Mouse (Mus musculus): ENCODE measurements around the gene Colec11. TPM values are rescaled to one million over a fixed set of nuclear protein-coding genes. Genes with fewer than 3 reads are reported as not detected.

Gene Colec11
- polyA plus RNA-seq, 1 experiment from 2014 or later = 0.56 TPM

GRCm38 (mm10) chr12:28552299-28552698 lies 70.9 kb downstream of the Colec11 start, which contains the start of gene Dcdc2c:
Dcdc2c (minus strand) TSS chr12:28552399.
- H3K4me3 ChIP-seq (ENCODE audit: low read depth, low read length) = no peak within 1 kb of the TSS
- no peaks in the 10 kb centered on the region for H3K9me3 ChIP-seq (replicated peaks; ENCODE audit: control insufficient read depth, low read length)
- DNase-seq (ENCODE audit: low spot score) (no peak), ATAC-seq (no peak)
- H3K4me1 ChIP-seq (ENCODE audit: control insufficient read depth, insufficient read depth, low read length) = no peaks in the 10 kb centered on the region
- H3K27ac ChIP-seq (ENCODE audit: low read depth, low read length) = no peak within 1 kb of the TSS
- no peaks in the 10 kb centered on the region for H3K36me3 ChIP-seq (ENCODE audit: control insufficient read depth, insufficient read depth, low read length)
- H3K4me2 ChIP-seq (ENCODE audit: low read length) = no peak within 1 kb of the TSS
- no peaks in the 10 kb centered on the region for H3K27me3 ChIP-seq (replicated peaks; ENCODE audit: control insufficient read depth, insufficient read depth, low read length)
- WGBS = 81% methylated on average over 15 of the region's 15 CpGs
- H3K9ac ChIP-seq (ENCODE audit: low read length) = no peak within 1 kb of the TSS

GRCm38 (mm10) chr12:28551775-28552174 lies 71.4 kb downstream of the Colec11 start:
- Histone ChIP-seq H3K27ac (ENCODE audit: low read depth, low read length) (no peak overlapping the region), H3K9ac (ENCODE audit: low read length) (no peak overlapping the region), H3K27me3 (replicated peaks; ENCODE audit: control insufficient read depth, insufficient read depth, low read length) (no peaks in the 10 kb centered on the region), H3K4me3 (ENCODE audit: low read depth, low read length) (no peak overlapping the region), H3K36me3 (ENCODE audit: control insufficient read depth, insufficient read depth, low read length) (no peaks in the 10 kb centered on the region), H3K4me2 (ENCODE audit: low read length) (no peak overlapping the region), H3K4me1 (ENCODE audit: control insufficient read depth, insufficient read depth, low read length) (no peaks in the 10 kb centered on the region), H3K9me3 (replicated peaks; ENCODE audit: control insufficient read depth, low read length) (no peaks in the 10 kb centered on the region)
- no peak for DNase-seq (ENCODE audit: low spot score)
- ATAC-seq = no peak
- 78% methylated on average over 18 of the region's 18 CpGs for WGBS

GRCm38 (mm10) chr12:28548887-28549286 lies 74.3 kb downstream of the Colec11 start:
- Histone ChIP-seq H3K9ac (ENCODE audit: low read length) (no peak overlapping the region), H3K36me3 (ENCODE audit: control insufficient read depth, insufficient read depth, low read length) (no peaks in the 10 kb centered on the region), H3K27ac (ENCODE audit: low read depth, low read length) (no peak overlapping the region), H3K4me1 (ENCODE audit: control insufficient read depth, insufficient read depth, low read length) (no peaks in the 10 kb centered on the region), H3K4me3 (ENCODE audit: low read depth, low read length) (no peak overlapping the region), H3K9me3 (replicated peaks; ENCODE audit: control insufficient read depth, low read length) (no peaks in the 10 kb centered on the region), H3K4me2 (ENCODE audit: low read length) (no peak overlapping the region), H3K27me3 (replicated peaks; ENCODE audit: control insufficient read depth, insufficient read depth, low read length) (no peaks in the 10 kb centered on the region)
- DNase-seq (ENCODE audit: low spot score) (no peak), ATAC-seq (no peak)
- 73% methylated on average over 4 of the region's 4 CpGs for WGBS

Other genes with a start within 250 kb of the Colec11 start
- not detected in 2 replicates for gene Dcdc2c, start 71.0 kb downstream of the Colec11 start, polyA plus RNA-seq (2014; fragmentation: Nextera tagmentation; extraction: Ambion mirVana)
- not detected in 2 replicates for gene Allc, start 40.9 kb downstream of the Colec11 start, polyA plus RNA-seq (2014; fragmentation: Nextera tagmentation; extraction: Ambion mirVana)
- 690 and 790 TPM in 2 replicates for gene Rps7, start 12.6 kb upstream of the Colec11 start, polyA plus RNA-seq (2014; fragmentation: Nextera tagmentation; extraction: Ambion mirVana)
- 24.8 and 26.1 TPM in 2 replicates for gene Rnaseh1, start 26.2 kb upstream of the Colec11 start, polyA plus RNA-seq (2014; fragmentation: Nextera tagmentation; extraction: Ambion mirVana)
- 43.6 and 44.8 TPM in 2 replicates for gene Adi1, start 51.9 kb upstream of the Colec11 start, polyA plus RNA-seq (2014; fragmentation: Nextera tagmentation; extraction: Ambion mirVana)
- gene Trappc12, start 127.1 kb upstream of the Colec11 start, polyA plus RNA-seq (2014; fragmentation: Nextera tagmentation; extraction: Ambion mirVana) = 38.4 and 43.2 TPM in 2 replicates
- 80.9 and 87.5 TPM in 2 replicates for gene Eipr1, start 128.4 kb upstream of the Colec11 start, polyA plus RNA-seq (2014; fragmentation: Nextera tagmentation; extraction: Ambion mirVana)

Measured in forebrain, embryonic 14.5 days (tissue).